Mouse (Mus musculus) bone marrow, adult 2 months (tissue): Measurements from ENCODE around the gene Abhd4.

ENCODE experiments used
- CTCF ChIP-seq: fragments of 200-500 bp; IDR thresholded peaks from 2 replicates; pipeline ENCODE4 v1.5.1; 2011; ENCODE audit warnings: low read length, control low read depth; ENCODE audit not compliant: control insufficient read depth, insufficient read depth
- POLR2A ChIP-seq: fragments of 200-500 bp; IDR thresholded peaks from 2 replicates; pipeline ENCODE4 v1.6.1; 2011; ENCODE audit warnings: low read depth, mild to moderate bottlenecking, control low read depth, low read length, borderline replicate concordance; ENCODE audit not compliant: control insufficient read depth

DNA sequence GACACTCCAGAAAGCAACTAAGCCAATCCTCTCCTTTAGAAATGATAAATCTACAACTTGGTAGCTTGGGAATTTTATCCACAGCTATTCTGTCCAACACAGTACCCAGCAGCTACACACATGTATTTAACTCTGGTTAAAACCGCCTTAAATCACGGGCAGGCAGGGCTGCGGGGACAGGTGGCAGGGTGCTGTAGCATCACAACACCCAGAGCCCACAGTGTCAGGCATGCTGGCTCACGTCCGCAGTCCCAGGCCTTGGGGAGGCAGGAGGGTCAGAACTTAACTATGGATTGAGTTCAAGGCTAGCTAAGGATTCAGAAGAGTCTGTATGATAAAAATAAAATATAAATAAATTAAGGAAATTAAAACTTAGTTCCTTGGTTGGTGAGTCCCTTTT, 17.1 kb upstream of the Abhd4 start:
- TF ChIP-seq POLR2A (no peak), CTCF (no peak)
